Mouse (Mus musculus): ENCODE results near the gene Fdxr.

GRCm38 (mm10) chr11:115290314-115290713 lies 13.5 kb upstream of the Fdxr start:
- TF ChIP-seq CTCF (IDR thresholded peaks at IDR 0.05; ENCODE audit: low read depth, low read length) (no peak), POLR2A (IDR thresholded peaks at IDR 0.05; ENCODE audit: extremely low read depth, insufficient read depth, low read length) (no peak)

Data from liver, adult 2 months (tissue).